Mouse (Mus musculus) G1E (cell line): ENCODE data around the gene Pde4dip.

ENCODE experiments used
- CTCF ChIP-seq: IDR thresholded peaks from 2 replicates; pipeline ENCODE4 v1.5.1; 2012; ENCODE audit warnings: low read depth, low read length, inconsistent platforms, mixed read lengths
- GATA1 ChIP-seq: IDR thresholded peaks from 2 replicates; pipeline ENCODE4 v1.6.1; 2012; ENCODE audit warnings: borderline replicate concordance, low read length, inconsistent platforms, mixed read lengths
- GATA2 ChIP-seq: IDR thresholded peaks from 2 replicates; pipeline ENCODE4 v1.6.1; 2012; ENCODE audit warnings: low read depth, low read length, inconsistent platforms, borderline replicate concordance
- POLR2AphosphoS5 ChIP-seq: IDR thresholded peaks from 2 replicates; pipeline ENCODE4 v1.6.1; 2012; ENCODE audit warnings: low read depth, low read length, inconsistent platforms; ENCODE audit not compliant: insufficient replicate concordance
- TAL1 ChIP-seq: conservative IDR thresholded peaks from 2 replicates; pipeline ENCODE4 v1.6.1; 2012; ENCODE audit warnings: low read depth, low read length, inconsistent platforms, mixed read lengths

DNA sequence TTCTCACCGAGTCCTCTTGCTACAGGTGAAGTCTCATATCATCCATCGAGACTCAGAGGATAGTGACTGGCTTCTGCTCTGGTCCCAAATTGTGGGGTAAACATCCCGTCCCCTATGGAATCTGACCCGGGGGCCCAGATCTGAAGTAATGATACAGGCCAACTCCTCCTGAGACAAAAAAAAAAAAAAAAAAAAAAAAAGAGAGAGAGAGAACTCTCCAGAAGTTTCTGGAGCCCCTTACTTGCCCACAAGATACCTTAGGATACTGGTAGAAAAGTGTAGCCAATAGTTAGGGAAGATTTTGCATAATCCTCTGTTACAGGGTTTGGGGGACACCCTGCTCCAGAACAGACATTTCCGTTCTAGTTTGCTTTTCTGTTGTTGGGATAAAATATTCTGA lies 205.9 kb downstream of the Pde4dip start:
- TF ChIP-seq GATA1, result no peak
- TF ChIP-seq CTCF, result no peak
- no peak for TF ChIP-seq TAL1
- TF ChIP-seq POLR2AphosphoS5, result no peak
- TF ChIP-seq GATA2, result no peak
